Mouse (Mus musculus) kidney, postnatal 10 days (tissue): ENCODE results near the gene Hoxb4.

ENCODE experiments used
- DNase-seq: peaks from one replicate; pipeline ENCODE4 v3.0.0; 2021; ENCODE audit warnings: mixed read lengths

The Hoxb4 gene

DNA sequence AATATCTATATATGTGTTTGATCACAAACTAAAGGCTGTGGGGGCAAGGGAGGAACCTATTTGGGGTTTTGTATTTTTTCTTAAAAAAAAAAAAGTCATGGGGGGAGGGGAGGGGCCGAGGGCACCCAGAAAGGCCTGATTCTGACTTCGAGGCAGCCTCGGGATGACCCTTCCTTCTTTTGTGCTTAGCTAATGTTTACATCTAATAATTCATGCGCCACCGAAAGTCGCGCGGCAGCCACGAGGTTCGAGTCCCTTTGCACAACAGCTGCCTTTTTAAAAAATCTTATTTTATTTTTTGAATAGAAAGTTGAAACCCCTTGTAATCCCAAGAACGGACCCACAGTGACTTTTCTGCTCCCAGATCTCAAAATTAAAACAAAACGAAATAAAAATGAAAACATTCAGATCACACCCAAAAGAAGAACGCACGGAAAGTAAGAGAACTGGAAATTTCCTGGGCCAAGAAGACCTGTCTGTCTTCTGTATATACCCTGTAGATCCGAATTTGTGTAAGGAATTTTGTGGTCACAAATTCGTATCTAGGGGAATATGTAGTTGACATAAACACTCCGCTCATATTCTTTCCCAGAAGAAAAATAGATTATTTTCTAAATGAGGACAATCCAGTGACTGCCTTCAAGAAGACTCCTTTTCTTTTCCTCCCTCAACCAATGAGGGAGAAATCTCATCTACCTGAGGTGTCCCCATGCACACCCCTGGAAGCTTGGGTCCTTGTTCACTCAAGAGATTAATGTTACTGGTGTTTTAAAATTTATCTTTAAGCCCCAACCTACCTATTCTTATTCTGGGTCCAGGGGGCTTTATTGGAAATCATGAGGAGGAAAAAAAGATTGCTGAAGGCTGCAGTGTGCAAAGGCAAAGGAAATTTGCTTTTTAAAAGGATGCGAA lies 1.1 kb upstream of the Hoxb4 start:
- no peak for DNase-seq

DNA sequence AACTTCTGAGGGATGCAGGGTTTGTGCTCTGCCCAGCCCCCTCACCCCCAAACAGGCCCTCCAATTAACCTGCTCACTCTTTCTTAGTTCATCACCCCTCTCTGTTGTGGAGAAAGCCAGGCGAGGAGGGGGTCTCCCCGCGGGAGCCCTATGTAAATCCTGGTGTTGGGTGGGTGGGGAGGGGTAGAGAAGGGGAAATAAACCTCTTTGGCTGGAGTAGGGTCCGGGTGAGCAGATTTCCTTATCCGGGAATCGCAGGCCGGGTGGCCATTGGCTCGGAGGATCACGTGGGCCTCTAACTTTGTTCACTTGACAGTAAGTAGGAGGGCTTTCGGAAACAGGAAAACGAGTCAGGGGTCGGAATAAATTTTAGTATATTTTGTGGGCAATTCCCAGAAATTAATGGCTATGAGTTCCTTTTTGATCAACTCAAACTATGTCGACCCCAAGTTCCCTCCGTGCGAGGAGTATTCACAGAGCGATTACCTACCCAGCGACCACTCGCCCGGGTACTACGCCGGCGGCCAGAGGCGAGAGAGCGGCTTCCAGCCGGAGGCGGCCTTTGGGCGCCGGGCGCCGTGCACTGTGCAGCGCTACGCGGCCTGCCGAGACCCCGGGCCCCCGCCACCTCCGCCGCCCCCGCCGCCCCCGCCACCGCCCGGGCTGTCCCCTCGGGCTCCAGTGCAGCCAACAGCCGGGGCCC lies 452 bp downstream of the Hoxb4 start:
- DNase-seq: peak; percentile 91

DNA sequence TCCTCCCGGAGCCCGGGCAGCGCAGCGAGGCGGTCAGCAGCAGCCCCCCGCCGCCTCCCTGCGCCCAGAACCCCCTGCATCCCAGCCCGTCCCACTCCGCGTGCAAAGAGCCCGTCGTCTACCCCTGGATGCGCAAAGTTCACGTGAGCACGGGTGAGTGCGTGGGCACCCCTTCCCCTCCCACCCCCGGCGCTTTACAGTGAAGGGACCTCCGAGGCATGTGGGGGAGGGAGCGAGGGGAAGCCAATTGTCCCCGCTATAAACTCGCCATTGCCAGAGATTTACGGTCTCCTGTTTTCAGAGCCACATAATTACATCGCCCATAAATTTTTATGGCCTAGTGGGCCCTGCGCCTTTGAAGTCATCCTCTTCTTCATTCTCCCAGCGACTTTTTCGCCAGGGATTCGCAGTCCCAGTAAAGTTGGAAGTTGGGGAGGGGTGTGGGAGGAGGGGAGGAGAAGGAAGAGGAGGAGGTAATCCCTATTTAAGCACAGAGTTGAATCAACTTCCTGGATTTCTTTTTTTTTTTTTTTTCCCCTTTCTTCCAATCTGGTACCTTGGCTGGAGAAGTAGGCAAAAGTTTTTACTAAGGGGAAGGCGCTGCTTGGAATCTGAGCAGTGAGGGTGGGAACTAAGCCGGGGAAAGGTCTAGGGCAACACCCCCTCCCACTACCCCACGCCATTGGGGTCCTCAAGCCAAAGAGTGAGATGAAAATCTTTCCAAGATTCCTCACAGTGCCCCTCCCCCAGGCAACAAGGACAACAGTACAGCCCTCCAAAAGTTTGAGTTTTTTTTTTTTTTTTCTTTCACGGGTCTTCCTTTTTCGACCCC lies 1.2 kb downstream of the Hoxb4 start:
- peak; percentile 80 for DNase-seq

DNA sequence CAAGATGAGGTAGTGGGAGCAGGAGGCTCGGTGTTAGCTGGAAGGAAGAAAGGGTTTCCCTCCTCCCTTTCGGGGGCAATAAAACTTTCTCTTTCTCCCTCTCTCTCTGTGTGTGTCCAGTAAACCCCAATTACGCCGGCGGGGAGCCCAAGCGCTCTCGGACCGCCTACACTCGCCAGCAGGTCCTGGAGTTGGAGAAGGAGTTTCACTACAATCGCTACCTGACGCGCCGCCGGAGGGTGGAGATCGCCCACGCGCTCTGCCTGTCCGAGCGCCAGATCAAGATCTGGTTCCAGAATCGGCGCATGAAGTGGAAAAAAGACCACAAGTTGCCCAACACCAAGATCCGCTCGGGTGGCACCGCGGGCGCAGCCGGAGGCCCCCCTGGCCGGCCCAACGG lies 1.8 kb downstream of the Hoxb4 start:
- DNase-seq: peak; percentile 80

DNA sequence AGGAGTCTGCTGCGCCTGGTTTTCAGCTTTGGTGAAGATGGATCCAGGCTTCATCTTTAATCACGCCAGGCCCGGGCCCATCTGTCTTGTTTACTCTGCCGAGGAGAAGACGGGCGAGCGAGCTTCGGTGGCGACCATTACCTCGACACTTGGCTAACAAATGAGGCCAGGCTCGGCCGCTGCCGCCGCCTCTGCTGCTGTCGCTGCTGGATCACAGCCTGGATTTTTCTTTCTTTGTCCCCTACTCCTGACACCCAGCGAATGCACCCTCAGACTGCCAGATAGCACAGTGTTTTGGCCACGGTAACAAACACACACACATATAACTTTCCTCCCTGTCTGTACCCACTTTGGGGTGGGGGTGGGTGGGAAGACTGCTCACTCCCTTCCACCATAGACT lies 2.6 kb downstream of the Hoxb4 start:
- DNase-seq: no peak

DNA sequence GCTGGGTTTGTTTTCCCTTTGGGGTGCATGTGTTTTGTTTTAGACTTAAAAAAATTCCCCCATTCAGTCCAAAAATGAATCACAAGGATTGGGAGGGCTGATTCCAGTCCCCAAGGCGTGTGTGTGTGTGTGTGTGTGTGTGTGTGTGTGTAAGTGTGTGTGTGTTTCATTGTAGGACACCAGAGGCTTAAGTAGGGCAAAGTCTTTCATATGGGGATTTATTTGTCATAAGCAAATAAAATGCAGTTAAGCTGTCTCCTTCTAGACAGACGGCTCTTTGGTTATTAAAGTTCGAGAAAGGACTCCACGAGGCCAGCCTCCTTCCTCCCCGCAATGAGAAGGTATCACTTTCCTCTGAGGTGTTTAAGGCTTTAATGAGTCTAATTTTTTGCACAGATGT lies 3.8 kb downstream of the Hoxb4 start:
- DNase-seq: no peak

DNA sequence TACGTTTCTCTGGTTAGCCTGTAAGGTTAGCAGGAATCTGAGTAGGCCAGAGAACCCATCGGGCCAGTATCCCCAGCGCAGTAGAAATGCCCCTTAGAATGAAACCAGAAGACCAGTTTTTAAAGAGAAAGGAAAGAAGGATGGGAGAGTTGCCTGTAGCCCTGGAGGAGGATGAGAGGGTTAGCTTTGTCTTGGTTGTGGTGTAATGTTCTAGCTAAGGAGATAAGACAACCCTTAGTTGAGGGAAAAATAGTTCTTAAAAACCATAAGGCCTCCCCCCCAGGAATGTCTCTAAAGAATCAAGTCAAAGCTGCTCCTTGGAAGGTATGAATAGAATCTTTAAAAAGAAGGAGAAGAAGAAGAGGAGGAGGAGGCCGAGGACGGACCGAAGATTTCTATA lies 4.7 kb downstream of the Hoxb4 start:
- no peak for DNase-seq

DNA sequence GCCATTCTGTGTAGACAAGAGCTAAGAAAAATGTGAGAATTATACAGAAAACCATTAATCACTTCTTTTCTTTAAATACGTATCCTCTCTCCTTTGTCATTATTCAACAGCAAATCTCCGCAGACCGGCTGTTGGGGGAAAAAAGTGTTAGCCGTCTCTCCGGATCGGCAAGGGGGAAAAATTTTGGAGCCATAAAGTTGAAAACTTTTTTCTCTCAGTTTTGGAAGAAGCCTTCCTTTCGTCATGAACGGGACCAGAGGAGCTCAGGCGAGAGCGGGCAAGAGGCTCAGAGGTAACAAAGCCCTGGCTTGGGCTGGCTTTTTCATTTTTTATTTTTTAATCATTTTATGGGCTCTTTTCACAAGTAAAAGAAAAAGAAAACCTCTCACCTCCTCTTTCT lies 5.1 kb downstream of the Hoxb4 start, which contains the start of gene Hoxb3:
Gene Hoxb3 (plus strand): TSS at position 173 of the 400 bp plus-strand sequence.
- no peak for DNase-seq

DNA sequence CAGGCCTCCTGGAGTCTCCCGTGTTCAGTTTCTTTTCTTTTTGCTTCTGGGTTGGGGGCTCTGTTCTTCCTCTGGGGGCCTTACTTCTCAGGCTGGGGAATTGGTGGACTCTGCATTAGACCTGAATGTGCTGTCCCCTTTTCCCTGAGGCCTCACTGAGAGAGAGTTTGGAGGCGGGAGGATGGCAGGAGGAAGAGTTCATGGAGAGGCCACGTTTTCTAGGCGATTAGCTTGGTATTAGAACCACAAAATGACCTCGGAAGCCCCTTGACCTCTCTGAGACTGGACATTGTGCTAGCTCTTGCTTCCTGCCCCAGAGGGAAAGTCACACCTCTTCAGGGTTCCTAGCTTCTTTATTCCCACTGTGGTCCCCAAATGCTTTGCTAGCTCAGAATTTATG lies 6.1 kb downstream of the Hoxb4 start:
- DNase-seq: no peak

DNA sequence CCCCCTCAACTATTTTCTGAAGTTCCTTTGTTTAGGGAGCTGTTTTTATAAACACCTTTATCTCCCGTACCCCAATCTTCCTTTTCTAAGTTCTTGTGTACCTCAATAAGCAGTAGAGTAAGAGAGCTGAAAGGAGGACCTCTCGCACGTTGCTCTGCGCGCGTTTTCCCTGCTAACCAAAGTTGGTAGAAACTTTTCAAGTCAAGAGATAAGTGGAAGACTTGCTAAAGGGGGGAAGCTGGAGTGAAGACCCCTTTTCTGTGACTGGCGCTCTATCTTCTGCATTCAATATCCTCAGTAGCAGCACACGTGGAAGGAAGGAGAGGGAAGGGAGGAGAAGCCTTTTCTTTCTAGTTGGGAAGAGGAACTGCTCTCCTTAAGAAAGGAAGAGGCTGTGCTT lies 6.9 kb downstream of the Hoxb4 start:
- DNase-seq: no peak

DNA sequence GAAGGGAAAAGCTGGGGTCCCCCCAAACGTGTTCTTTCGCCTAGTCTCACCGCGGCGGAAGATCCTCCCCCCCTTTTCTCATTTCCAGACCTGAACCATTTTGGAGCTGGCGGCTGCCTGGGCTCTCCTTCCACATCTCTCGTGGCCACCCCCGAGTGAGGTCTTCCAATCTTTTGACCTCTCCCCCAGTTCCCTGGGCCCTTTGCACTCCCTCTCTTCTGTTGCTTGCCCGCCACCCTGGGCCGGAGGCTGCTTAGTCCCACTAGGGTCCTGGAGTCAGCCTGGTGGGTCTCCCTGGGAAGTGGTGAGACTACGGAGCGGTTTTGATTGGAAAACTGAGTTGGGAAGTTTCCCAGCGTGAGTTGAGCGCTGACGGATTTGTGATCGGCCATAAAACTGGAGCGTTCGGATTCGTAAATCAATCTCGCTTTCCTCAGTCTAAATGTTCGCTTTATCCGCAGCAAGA lies 7.7 kb downstream of the Hoxb4 start:
- peak; percentile 61 for DNase-seq

DNA sequence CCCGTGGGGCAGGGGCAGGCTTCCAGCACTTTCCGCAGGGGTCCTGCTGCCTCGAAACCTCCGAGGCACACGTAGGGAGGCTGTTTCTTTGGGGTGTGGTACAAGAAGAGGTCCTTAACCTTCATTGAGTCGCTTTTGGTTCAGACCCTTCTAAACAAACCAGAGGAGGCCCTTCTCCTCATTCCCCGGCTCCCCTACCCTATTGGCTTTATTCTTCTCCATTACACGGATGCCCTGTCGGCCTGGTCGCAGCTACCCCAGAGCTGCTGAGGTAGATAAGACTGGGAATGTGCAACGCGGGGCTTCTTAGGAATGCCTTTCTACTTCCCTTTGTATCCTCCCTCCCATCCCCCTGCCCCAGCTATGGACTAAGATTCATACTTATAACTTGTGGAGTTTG lies 8.6 kb downstream of the Hoxb4 start:
- DNase-seq: no peak

DNA sequence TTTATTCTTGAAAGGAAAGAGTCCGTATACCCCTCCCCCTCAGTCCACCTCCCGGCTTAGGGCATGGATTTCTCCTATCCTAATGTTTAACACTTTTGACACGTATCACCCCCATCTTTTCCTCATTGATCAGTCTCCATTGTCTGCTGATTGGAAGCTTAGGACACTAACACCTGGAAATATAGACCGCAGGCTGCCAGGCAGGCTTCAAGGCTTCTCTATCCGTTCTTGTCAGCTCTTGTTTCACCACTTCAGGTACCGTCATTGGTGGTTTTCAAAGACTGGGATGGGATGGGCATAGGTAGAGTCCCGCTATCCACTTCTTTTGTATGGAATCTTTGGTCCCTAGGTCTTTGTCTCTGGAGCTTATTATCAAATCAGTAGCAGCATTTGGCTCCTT lies 9.1 kb downstream of the Hoxb4 start:
- DNase-seq: no peak

DNA sequence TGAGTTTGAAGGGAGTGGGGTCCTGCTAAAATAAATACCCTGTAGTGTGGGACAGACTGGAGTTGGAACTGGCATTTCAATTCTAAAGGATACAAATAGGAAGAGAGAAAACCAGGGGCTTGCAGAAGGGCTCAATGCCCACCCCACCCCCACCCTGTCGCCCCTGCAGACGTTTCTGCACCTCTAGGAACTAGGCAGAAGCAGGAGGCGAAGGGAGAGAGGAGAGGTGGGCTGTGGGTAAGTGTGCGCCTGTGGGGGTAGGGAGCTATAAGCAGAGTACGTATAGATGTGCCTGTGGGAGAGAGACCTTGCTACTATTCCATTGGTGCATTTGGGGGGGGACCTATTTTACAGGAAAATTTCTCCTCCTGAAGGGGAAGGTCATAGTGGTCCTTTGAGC lies 9.7 kb downstream of the Hoxb4 start:
- no peak for DNase-seq

DNA sequence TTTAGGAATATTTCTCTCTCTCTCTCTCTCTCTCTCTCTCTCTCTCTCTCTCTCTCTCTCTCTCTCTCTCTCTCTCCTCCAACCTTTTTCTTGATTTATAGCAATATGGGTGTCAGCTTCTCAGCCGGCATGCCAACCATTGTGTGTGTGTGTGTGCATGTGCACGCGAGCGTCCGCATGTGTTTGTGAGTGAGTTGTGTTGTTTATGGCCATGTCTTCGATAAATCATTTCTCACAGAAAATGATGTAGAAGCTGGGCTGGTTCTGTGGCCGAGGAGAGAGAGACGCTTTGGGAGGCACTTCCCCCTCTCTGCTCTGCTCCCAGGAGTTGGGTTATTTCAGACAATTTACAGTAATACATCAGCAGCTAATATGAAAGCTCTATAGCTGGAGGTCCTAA lies 10.5 kb downstream of the Hoxb4 start:
- no peak for DNase-seq

DNA sequence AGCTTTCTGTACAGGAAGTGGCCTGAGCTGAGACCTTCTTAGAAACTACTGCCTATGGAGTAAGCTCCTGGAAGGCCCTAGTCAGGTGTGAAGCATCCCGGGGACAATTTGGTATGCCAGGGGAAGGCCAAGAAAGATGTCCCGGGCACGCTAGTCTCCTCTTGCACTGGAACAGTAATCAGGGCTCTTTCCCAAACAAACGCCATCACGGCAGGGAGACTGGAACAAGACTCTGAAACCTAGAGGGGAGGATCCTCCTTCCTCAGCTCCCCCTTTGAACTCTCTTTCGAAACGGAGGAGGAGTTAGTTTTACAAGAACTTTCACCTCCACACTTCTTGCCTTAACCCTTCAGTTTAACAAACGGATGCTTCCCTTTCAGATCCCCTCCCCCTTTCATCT lies 14.0 kb downstream of the Hoxb4 start:
- DNase-seq: no peak

DNA sequence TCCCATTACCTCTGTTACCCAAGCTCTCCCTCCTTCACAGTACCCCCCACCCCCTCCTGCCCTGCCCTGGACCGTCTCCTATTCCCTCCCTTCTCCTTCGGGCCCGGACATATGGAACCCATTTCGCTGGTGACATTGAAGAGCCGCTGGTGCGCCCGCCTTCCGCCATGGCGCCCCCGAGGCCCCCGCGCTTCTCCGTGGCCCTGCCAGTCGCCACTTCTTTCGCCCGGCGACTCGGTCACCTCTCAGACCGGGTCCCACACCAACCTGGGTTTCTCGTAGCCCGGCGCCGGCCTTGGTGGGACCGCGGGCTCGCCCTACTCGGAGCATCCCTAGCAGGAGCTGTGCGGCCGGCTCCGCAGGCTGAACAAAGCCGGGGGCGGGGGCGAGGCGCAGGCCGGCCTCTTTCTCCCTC lies 14.6 kb downstream of the Hoxb4 start:
- no peak for DNase-seq

DNA sequence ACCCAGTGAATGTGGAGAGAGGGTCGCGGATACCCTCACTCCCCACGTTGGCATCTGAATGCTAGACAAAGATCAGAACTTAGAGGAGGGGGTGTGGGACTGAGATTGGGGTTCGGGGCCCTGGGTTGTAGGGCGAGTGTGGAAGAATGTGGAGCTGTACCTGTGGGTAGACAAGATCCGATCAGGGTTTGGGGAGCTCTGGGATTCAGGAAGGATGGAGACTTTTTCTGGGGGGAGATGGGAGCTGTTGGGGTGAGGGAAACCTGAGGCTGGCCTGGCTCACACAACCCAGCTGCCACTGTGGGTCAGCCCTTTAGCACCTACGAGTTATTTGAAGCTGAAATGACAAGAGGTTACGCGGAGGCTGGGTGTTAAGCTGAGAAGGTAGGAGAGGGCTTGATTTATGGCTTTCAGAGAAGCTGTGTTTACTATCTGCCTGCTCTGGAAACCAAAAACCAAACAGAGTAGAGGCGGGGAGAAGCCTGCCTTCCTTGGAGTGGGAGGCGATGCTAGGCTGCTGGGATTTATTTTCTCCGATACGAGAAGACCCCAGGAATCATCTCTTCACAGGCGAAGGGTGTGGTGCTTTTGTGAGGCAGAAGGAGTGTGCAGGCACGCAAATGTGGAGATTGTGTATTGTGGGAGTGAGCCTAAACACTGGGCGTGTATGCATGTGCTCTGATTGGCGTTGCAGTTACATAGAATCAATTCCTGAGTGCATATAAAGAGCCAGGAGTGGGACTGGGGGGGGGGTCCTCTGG lies 15.4 kb downstream of the Hoxb4 start:
- no peak for DNase-seq

DNA sequence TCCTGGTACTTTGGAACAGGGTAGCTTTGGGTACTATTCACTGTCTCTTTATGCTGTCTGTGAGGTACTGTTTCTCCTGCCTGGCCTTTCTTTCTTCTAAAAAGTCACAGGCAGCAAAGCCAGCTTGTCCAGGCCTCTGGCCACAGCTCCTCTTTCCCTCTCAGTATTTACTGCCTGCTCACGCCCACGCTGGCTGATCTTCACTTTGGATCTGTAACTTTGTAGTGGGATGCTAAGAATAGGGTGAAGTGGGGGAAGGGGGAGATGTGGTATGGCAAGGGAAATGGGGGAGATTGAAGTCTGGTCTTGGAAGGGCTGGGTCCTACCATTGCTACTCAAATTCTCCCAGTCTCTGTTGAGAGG lies 15.9 kb downstream of the Hoxb4 start:
- DNase-seq: no peak

DNA sequence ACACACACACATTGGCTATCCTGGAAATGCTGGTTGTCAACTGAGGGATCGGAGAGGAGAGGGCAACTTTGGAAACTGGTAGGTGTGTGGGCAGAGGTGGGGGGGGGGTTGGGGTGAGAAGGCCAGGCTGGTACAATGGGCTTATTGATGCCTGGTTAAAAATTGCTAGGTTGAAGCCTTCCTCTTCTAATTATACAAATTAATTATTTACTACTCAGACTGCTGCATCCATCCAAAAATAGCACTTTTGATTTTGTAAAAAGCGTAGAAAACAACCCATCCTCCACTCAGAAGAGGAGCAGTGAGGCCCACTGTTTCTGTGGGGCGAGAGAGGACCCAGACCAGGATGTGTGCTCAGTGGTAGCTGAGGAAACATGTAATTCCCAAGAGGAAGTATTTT lies 16.9 kb downstream of the Hoxb4 start:
- no peak for DNase-seq

DNA sequence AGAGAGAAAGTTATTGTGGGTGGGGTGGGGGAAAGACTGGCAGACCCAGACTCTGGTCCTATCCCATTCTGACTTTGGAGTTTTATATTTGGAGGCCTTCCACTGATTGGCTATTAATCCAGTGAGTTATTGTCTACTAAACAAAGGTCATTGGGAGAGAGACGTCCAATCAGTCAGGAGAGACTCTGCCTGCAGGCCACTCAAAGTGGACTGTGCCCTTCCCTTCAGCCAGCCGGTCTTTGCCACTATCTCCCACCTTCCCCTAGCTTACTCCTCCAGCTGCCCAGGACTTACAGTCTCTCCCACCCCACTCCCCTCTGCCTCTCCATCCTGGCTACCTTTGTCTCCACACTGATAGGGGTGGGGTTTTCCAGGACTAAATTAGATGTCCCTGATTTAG lies 18.5 kb downstream of the Hoxb4 start:
- DNase-seq: no peak

DNA sequence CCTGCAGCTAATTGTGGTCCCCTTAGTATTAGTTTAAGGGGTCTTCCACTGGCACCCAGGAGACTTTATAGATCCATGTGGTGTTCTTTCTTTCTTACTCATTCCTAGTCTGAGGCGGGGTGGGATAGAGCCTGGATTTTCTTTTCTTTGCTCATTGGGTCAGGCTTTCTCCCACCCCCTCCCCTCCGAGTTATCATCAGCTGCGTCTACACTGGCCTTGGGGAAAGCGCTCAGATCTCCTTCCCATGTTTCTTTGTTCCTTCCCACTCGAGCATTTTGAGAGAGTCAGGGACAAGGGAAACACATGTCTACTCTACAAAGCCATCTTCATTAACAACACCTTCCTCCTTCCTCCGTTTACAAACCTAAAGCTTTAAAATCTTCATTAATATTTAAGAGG lies 19.0 kb downstream of the Hoxb4 start:
- no peak for DNase-seq
